Mouse (Mus musculus) layer of hippocampus, adult 8-10 months (tissue): ENCODE measurements around the gene Sardh. TPM values are rescaled to one million over a fixed set of nuclear protein-coding genes. Genes with fewer than 3 reads are reported as not detected.

Source experiments
- DNase-seq, 2 experiments: peaks; one replicate each; pipeline ENCODE4 v3.0.0; 2022; ENCODE audit warnings: low spot score in 2 of 2
- total RNA-seq, 4 experiments: library from RNA; stranded (reverse); gene quantifications; 2 replicates each; pipeline ENCODE4 v1.2.4; 2022

The Sardh gene
- total RNA-seq, 4 experiments from 2014 or later = 6.1 to 11.5 (median 9.1) TPM

GRCm38 (mm10) chr2:27166999-27167398 lies 81.1 kb downstream of the Sardh start:
- DNase-seq = no peak

- DNase-seq = peak; percentile 75
These were observed 82.1 kb downstream of the Sardh start for GRCm38 (mm10) chr2:27166074-27166473.

GRCm38 (mm10) chr2:27164796-27165590 lies 83.1 kb downstream of the Sardh start, which contains the start of gene Dbh:
Gene Dbh, plus strand, starts transcription at chr2:27165233.
- peak; percentile 73 to 75 for DNase-seq

GRCm38 (mm10) chr2:27163851-27164250 lies 84.3 kb downstream of the Sardh start:
- peak in 1 of 2 experiments; percentile 56 for DNase-seq

GRCm38 (mm10) chr2:27162656-27163055 lies 85.5 kb downstream of the Sardh start:
- no peak for DNase-seq

GRCm38 (mm10) chr2:27161526-27161925 lies 86.6 kb downstream of the Sardh start:
- DNase-seq = no peak

GRCm38 (mm10) chr2:27156596-27156995 lies 91.5 kb downstream of the Sardh start:
- no peak for DNase-seq

- DNase-seq = no peak
These were observed 93.5 kb downstream of the Sardh start for GRCm38 (mm10) chr2:27154466-27155185.

GRCm38 (mm10) chr2:27149457-27149856 lies 98.7 kb downstream of the Sardh start:
- no peak for DNase-seq

- no peak for DNase-seq
These were observed 101.3 kb downstream of the Sardh start for GRCm38 (mm10) chr2:27146840-27147239.

GRCm38 (mm10) chr2:27144957-27145356 lies 103.2 kb downstream of the Sardh start:
- DNase-seq = peak in 1 of 2 experiments; percentile 41

- no peak for DNase-seq
These were observed 106.0 kb downstream of the Sardh start, which contains the start of gene Fam163b for GRCm38 (mm10) chr2:27141950-27142693. Gene Fam163b, minus strand, starts transcription at chr2:27142491.

Other genes starting within 250 kb of the Sardh start
- gene Cacfd1, start 238.4 kb downstream of the Sardh start, total RNA-seq = 10 to 100 TPM; 40.2 to 46.8 (median 42.0) TPM
- 10 to 100 TPM; 33.6 to 37.1 (median 34.4) TPM for gene Slc2a6, start 220.3 kb downstream of the Sardh start, total RNA-seq
- 1 to 10 TPM in 3 of 4 experiments, under 1 TPM in 1; 0.54 to 2.7 (median 1.7) TPM for gene Mymk, start 176.2 kb downstream of the Sardh start, total RNA-seq
- gene Adamtsl2, start 169.0 kb downstream of the Sardh start, total RNA-seq = 10 to 100 TPM in 2 of 4 experiments, 1 to 10 TPM in 2; 8.9 to 13.8 (median 11.1) TPM
- gene Fam163b, start 105.8 kb downstream of the Sardh start, total RNA-seq = 100 to 1,000 TPM in 2 of 4 experiments, 10 to 100 TPM in 2; 87.0 to 124 (median 100) TPM
- gene Dbh, start 83.1 kb downstream of the Sardh start, total RNA-seq = 1 to 10 TPM in 1 of 4 experiments, under 1 TPM in 3; 0.25 to 1.5 (median 0.74) TPM
- 10 to 100 TPM in 3 of 4 experiments, 1 to 10 TPM in 1; 9.1 to 12.9 (median 11.8) TPM for gene Vav2, start 178.7 kb upstream of the Sardh start, total RNA-seq
- gene Brd3os, start 194.0 kb upstream of the Sardh start, total RNA-seq = 10 to 100 TPM; 23.5 to 28.6 (median 27.9) TPM